Mouse (Mus musculus): ENCODE measurements around the gene Arpc4.
"Not testable (repeated sequence)": the region's sequence is repeated elsewhere in the genome, so short reads cannot be mapped to it uniquely, and the experiment has no call there.

Gene Arpc4

GRCm38 (mm10) chr6:113377496-113378385 is at the start of gene Arpc4, which contains the start of gene Tada3:
Arpc4 (plus strand) TSS chr6:113378115.
Tada3 (minus strand) TSS chr6:113377883.
- peak; percentile 96 for DNase-seq (ENCODE audit: low spot score)

- DNase-seq (ENCODE audit: low spot score) = no peak
These were observed 48.5 kb upstream of the Arpc4 start for GRCm38 (mm10) chr6:113329396-113329795.

- no peak for DNase-seq (ENCODE audit: low spot score)
These were observed 47.4 kb upstream of the Arpc4 start for GRCm38 (mm10) chr6:113330547-113330946.

GRCm38 (mm10) chr6:113331721-113332120 is 46.2 kb upstream of the Arpc4 start:
- DNase-seq (ENCODE audit: low spot score) = no peak

- DNase-seq (ENCODE audit: low spot score) = not testable (repeated sequence)
These were observed 45.2 kb upstream of the Arpc4 start for GRCm38 (mm10) chr6:113332734-113333133.

- no peak for DNase-seq (ENCODE audit: low spot score)
These were observed 44.6 kb upstream of the Arpc4 start for GRCm38 (mm10) chr6:113333137-113333950.

- DNase-seq (ENCODE audit: low spot score) = no peak
These were observed 43.7 kb upstream of the Arpc4 start for GRCm38 (mm10) chr6:113334216-113334615.

GRCm38 (mm10) chr6:113336852-113337620 is 40.9 kb upstream of the Arpc4 start:
- DNase-seq (ENCODE audit: low spot score) = no peak

GRCm38 (mm10) chr6:113341574-113341973 is 36.3 kb upstream of the Arpc4 start:
- no peak for DNase-seq (ENCODE audit: low spot score)

GRCm38 (mm10) chr6:113342297-113342696 is 35.6 kb upstream of the Arpc4 start:
- DNase-seq (ENCODE audit: low spot score) = no peak

- peak; percentile 75 for DNase-seq (ENCODE audit: low spot score)
These were observed 34.5 kb upstream of the Arpc4 start, which contains the start of gene Camk1 for GRCm38 (mm10) chr6:113343177-113344092. Camk1 (minus strand) TSS chr6:113343984.

GRCm38 (mm10) chr6:113344321-113344720 is 33.6 kb upstream of the Arpc4 start:
- no peak for DNase-seq (ENCODE audit: low spot score)

GRCm38 (mm10) chr6:113346897-113347296 is 31.0 kb upstream of the Arpc4 start:
- DNase-seq (ENCODE audit: low spot score) = no peak

- DNase-seq (ENCODE audit: low spot score) = no peak
These were observed 27.4 kb upstream of the Arpc4 start for GRCm38 (mm10) chr6:113350538-113350937.

- DNase-seq (ENCODE audit: low spot score) = no peak
These were observed 26.8 kb upstream of the Arpc4 start for GRCm38 (mm10) chr6:113351161-113351560.

- DNase-seq (ENCODE audit: low spot score) = no peak
These were observed 26.3 kb upstream of the Arpc4 start for GRCm38 (mm10) chr6:113351653-113352052.

- DNase-seq (ENCODE audit: low spot score) = no peak
These were observed 25.1 kb upstream of the Arpc4 start for GRCm38 (mm10) chr6:113352820-113353219.

- DNase-seq (ENCODE audit: low spot score) = no peak
These were observed 24.2 kb upstream of the Arpc4 start for GRCm38 (mm10) chr6:113353696-113354095.

- DNase-seq (ENCODE audit: low spot score) = no peak
These were observed 16.4 kb upstream of the Arpc4 start for GRCm38 (mm10) chr6:113361476-113361875.

GRCm38 (mm10) chr6:113362241-113362640 is 15.7 kb upstream of the Arpc4 start:
- no peak for DNase-seq (ENCODE audit: low spot score)

All from embryo, embryonic 10.5 days (tissue).